Mouse (Mus musculus) adrenal gland, postnatal 0 days (tissue): ENCODE results near the gene Slc35a5. TPM values are rescaled to one million over a fixed set of nuclear protein-coding genes. Genes with fewer than 3 reads are reported as not detected.

ENCODE experiments used
- polyA plus RNA-seq: library from polyadenylated mRNA; unstranded; fragments of >200 nt; fragmentation: Nextera tagmentation; extraction: Ambion mirVana; gene quantifications from 2 replicates; pipeline ENCODE4 v1.2.1, GENCODE M21; 2015

Slc35a5 gene
- polyA plus RNA-seq: 20.7 and 24.6 TPM in 2 replicates

DNA sequence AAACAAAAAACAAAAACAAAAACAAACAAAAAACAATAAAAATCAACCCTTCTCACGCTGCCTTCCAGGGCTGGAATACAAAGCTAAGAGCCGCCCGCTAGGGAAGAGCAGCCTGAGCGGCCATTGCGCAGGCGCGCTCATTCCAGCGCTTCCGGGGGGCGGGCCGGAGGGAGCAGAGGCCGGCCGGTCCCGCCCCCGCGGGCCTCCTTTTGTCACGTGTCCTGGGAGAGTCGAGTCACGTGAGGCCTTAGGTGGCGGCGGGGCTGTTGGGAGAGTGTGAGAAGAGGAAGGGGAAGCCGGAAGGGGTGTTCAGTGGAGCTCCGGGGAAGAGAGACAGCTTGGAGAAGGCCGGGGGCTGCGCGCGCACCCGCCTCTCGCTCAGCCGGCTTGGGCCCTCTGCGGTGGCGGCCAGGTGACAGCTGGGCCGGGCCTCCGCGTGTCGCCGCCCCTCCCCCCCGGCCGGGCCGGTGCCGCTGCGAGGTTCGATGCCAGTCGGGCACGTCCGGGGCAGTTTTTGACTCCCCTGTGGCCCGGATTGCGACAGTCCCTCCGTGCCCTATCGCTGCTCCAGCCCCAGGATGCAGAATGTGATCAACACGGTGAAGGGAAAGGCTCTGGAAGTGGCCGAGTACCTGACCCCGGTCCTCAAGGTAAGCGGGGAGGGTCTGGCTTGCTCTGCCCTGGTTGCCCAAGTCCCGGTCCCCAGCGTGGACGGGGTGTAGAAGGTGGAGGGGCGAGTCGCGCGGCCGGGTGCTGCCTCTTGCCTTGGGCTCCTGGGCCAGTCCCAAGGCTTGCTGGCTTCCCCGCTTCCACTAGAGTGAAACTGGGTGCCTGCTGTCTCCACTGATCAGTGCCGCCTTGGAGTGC lies at the start of gene Slc35a5, which contains the start of gene Atg3:
Slc35a5 (minus strand) TSS at position 185 of the 867 bp plus-strand sequence.
Atg3 (plus strand) TSS at position 264 of the 867 bp plus-strand sequence.

DNA sequence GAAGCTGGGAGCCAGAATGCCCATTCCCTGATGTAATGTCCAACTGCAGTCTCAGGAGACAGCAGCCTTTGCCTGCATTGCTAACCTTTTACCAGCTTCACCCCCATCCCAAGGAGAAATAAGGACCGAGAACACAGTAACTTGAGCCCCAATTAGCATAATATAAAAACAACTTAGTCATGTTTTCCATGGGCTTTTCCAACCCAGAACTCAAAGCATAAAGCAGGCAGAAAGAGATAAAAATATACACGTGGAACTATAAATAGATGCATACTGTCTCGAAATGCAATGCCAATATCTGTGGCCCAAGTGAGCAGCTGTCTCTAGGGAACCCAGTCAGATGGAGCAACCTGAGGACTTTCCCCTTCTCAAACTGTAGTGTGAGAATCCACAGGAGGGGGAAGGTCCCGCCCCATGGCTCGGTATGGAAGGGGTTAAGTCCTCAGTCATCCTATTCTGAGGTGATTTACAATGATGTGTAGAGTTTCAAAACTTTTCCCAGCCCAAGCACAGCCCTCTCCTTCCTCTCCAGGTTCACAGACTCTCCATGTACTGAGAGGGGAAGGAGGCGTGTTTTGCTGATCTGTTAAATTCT lies 65.3 kb downstream of the Slc35a5 start, which contains the start of gene Ccdc80:
Ccdc80 (plus strand) TSS at position 266 of the 595 bp plus-strand sequence.

Other genes with a start within 250 kb of the Slc35a5 start
- 0.61 and 0.98 TPM in 2 replicates for gene Cd200r3, start 215.0 kb downstream of the Slc35a5 start, polyA plus RNA-seq
- 61.4 and 77.4 TPM in 2 replicates for gene Ccdc80, start 65.3 kb downstream of the Slc35a5 start, polyA plus RNA-seq
- gene Atg3, start 79 bp upstream of the Slc35a5 start, polyA plus RNA-seq: 43.1 and 49.5 TPM in 2 replicates
- gene Btla, start 65.6 kb upstream of the Slc35a5 start, polyA plus RNA-seq: 0.26 and 0.76 TPM in 2 replicates